Mouse (Mus musculus) layer of hippocampus, adult 9-10 months (tissue): ENCODE measurements around the gene Pigl.
"Not testable (repeated sequence)": the region's sequence is repeated elsewhere in the genome, so short reads cannot be mapped to it uniquely, and the experiment has no call there.

ENCODE experiments used
- DNase-seq: peaks from one replicate; pipeline ENCODE4 v3.0.0; 2022; ENCODE audit warnings: low spot score

Gene Pigl

DNA sequence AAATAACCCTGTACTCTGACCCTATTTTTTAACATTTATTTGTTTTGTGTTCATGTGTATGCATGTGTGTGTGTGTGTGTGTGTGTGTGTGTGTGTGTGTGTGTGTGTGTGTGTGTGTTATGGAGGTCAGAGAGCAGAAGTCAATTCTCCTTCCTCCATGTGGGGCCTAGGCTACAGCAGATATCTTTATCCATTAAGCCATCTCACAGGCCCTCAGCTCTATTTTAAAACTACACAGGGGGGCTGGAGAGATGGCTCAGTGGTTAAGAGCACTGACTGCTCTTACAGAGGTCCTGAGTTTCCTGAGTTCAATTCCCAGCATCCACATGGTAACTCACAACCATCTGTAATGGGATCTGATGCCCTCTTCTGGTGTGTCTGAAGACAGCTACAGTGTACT is 9.0 kb downstream of the Pigl start:
- not testable (repeated sequence) for DNase-seq

- no peak for DNase-seq
Measured at GRCm38 (mm10) chr11:62470451-62470850, 12.2 kb downstream of the Pigl start.

- no peak for DNase-seq
Measured at GRCm38 (mm10) chr11:62473516-62473915, 15.3 kb downstream of the Pigl start.

DNA sequence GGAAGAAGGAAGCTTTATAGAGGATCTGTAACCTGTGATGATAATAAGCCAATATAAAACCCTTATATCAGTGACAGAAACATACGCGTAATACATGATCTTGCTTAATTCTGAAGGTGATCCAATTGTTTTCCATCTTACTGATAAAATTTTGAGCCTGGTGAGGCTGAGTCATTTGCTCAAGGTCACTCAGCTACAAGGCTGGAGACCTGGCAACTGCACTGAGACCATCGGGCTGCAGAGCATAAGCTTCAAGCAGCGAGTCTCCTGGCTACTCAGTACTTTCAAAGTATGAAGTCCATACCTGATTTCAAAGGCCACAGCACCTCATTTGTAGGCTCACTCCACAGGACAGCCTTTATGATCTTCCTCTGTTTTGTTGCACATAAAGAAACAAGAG is 17.9 kb downstream of the Pigl start:
- DNase-seq = no peak

DNA sequence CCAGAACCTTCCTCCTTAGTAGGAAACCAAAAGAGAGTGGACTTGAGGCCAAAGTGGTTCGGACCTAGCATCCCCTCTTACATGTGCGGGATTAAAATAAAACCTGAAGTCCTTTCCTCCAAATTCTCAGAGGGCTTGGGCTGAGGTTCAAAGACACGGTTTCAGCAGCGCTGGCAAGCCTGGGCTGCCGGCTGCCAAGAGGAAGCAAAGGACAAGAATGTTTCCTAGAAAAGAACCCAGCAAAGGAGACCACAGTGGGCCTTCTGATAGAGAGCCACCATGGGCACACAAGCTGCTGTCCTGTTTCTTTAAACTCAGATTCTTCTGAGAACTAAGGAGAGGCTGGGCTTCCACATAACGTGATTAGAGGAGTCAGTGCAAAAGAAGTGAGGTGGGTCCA is 20.7 kb downstream of the Pigl start:
- no peak for DNase-seq

GRCm38 (mm10) chr11:62479581-62479980 is 21.3 kb downstream of the Pigl start:
- DNase-seq = no peak

GRCm38 (mm10) chr11:62486949-62487348 is 28.7 kb downstream of the Pigl start:
- DNase-seq = no peak

GRCm38 (mm10) chr11:62487540-62488350 is 29.5 kb downstream of the Pigl start:
- no peak for DNase-seq

GRCm38 (mm10) chr11:62493701-62494100 is 35.4 kb downstream of the Pigl start:
- DNase-seq = no peak

- DNase-seq = no peak
Measured at GRCm38 (mm10) chr11:62494754-62495275, 36.6 kb downstream of the Pigl start.

DNA sequence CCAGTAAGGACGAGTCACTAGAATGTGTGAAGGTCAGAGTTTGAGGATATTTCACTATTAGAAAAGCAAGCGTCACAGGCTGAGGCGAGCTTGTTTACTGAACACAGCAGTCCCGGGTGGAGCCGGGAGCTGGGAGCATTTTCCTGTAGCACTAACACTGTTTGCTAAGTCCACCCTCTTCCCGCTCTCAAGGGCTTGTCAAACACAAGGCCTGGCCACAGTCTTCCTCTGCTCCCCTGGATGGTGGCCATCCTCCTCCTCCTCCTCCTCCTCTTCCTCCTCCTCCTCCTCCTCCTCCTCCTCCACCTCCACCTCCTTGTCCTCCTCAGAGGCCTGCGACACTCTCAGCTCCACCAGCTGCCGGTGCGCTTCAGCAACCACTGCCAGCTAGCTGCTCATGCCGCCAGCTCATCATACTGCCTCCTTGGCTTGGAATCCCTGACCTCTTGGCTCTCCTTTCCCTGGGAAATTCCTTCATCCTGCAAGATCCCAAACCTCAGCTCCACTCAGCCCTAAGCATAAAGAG is 37.1 kb downstream of the Pigl start:
- DNase-seq = no peak

- no peak for DNase-seq
Measured at GRCm38 (mm10) chr11:62496151-62496715, 38.0 kb downstream of the Pigl start.

GRCm38 (mm10) chr11:62497181-62497580 is 38.9 kb downstream of the Pigl start:
- DNase-seq = no peak

DNA sequence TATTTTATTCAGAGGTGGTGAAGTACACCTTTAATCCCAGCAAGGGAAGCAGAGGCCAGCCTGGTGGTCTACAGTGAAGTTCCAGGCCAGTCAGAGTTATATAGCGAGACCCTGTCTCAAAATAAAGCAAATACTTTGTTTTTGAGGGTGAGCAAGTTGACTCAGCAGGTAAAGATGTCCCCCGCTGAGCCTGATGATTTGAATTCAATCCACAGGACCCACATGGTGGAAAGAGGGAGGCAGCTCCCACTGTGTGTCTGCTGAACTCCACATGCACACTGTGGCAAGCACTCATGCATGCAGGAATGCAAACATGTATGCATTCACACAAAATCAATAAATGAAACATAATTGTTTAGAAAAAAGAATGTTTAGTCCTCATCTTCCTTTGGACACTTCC is 40.5 kb downstream of the Pigl start:
- DNase-seq = no peak

GRCm38 (mm10) chr11:62500529-62500928 is 42.3 kb downstream of the Pigl start:
- DNase-seq = no peak

DNA sequence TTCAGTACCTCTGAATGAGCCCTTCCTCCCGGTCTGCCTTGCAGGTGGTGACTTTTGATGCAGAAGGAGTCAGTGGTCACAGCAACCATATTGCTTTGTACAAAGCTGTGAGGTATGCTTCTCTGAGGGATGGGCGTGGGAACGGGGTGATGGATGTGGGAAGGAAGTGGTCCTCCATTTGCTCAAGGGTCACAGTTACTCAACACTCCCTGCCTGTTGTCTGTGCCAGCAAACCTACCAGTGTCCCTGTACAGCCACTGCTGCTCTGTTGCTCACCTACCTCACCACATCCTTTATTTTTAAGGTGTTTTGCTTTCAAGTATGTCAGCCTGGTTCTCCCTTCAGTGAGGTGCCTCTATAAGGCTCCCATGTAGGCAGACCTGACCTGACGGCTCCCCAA is 49.4 kb downstream of the Pigl start:
- DNase-seq = no peak

DNA sequence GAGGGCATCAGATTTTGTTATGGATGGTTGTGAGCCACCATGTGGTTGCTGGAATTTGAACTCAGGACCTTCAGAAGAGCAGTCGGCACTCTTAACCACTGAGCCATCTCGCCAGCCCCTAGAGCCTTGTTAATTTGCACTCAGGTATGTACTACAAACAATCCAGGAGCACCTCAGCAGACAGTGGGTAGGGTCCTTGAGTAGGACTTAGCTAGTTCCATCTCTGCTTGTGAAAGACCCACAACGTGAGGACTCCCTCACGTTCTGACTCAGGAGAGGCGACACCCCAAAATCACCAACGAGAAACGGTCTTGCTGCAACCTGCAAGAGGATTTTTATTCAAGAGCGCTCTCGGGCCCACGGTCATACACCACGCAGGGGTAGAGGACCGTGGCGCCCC is 50.1 kb downstream of the Pigl start:
- not testable (repeated sequence) for DNase-seq

DNA sequence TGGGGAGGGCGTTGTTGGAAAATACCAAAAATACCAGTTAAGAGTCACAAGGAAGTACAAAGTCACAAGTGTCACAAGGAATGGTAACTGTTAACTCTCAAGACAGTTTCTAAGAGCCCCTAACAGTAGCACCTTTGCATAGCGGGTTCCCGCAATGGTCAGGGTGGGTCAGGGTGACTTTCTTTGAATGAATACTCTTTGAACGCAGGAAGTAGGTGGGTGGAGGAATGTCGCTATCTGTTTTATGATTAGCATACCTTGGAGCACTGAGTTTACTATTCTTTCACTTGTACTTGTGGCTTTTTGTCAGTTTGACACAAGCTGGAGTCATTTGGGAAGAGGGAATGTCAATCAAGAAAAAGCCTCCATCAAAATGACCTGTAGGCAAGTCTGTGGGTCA is 50.6 kb downstream of the Pigl start:
- DNase-seq = not testable (repeated sequence)

DNA sequence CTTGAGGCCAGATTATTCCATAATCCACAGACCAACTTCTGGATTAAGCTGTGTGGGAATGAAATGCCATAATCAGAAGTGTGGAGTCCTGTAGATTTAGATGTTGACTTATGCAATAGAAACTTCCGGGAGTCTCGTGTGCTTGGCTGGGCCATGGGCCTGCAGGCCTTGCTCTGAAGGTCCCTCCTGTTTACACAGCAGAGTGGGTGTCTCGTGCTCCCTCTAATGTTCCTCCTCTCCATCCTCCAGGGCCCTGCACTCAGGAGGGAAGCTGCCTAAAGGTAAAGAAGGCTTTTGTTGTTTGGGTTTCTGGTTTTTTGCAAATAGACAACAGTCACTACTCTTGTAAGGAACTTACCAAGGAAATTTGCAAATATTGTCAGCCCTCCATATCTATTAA is 51.3 kb downstream of the Pigl start:
- no peak for DNase-seq

DNA sequence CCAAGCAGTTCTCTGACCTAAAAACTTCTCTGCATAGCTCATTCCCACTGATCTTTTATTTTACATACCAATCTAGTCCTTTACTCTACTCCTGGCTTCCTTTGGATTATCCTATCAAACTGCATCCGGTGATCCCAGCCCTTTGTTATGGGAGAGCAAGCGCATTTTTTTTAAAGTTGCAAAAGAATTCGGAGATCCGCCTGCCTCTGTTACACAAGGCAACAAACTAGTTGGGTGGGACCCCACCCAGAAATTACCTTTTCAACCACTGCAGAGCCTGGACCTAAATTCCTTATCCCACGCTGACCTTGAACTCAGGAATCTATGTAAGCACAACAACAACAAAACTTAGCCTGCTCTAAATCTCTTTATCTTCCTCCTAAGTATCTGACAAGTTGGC is 52.7 kb downstream of the Pigl start:
- DNase-seq = no peak

- DNase-seq = no peak
Measured at GRCm38 (mm10) chr11:62511444-62512202, 53.4 kb downstream of the Pigl start.

- no peak for DNase-seq
Measured at GRCm38 (mm10) chr11:62512529-62513080, 54.3 kb downstream of the Pigl start.
